Mouse (Mus musculus) brain, embryonic 14.5 days (tissue): Measurements from ENCODE around the gene Ttll4.

ENCODE experiments used
- CTCF ChIP-seq: fragments of 200-500 bp; IDR thresholded peaks from 2 replicates; pipeline ENCODE4 v1.5.1; 2012; ENCODE audit warnings: inconsistent platforms, mild to moderate bottlenecking, moderate library complexity, borderline replicate concordance; ENCODE audit not compliant: insufficient read depth, insufficient read length; ENCODE audit errors: extremely low read depth
- POLR2A ChIP-seq: fragments of 200-500 bp; IDR thresholded peaks from 2 replicates; pipeline ENCODE4 v1.6.1; 2012; ENCODE audit warnings: mild to moderate bottlenecking, inconsistent platforms, borderline replicate concordance; ENCODE audit not compliant: poor library complexity, insufficient read depth, insufficient read length, severe bottlenecking; ENCODE audit errors: extremely low read depth

DNA sequence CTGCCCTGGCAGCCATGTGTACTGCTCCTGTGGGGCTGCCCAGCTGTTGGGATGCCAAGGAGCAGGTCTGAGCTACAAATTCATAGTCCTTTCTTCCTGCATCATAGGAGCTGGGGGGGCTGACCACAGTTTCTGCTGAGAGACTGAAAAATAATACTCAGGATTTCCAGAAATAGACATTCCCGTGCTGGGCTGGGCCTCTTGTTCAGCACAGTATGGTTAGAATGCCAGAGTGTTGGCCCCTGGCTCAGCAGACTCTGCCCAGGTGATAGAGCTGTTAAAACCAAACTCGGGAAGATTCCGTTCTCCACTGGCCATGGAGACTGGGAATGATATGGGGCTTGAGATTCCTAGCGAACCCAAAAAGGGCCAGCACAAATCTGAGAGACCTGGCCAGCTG is 35.5 kb upstream of the Ttll4 start:
- TF ChIP-seq CTCF (no peak), POLR2A (no peak)
